Mouse (Mus musculus) C2C12 (cell line): ENCODE data around the gene Gm20388.

Experiments
- CEBPB ChIP-seq: IDR thresholded peaks from one replicate; pipeline ENCODE4 v1.6.1; 2011; ENCODE audit warnings: low read depth, mild to moderate bottlenecking, control low read depth, moderate library complexity
- CTCF ChIP-seq: IDR thresholded peaks from one replicate; pipeline ENCODE4 v1.5.1; 2011; ENCODE audit not compliant: control insufficient read depth, insufficient read depth, insufficient read length
- MAX ChIP-seq: IDR thresholded peaks from one replicate; pipeline ENCODE4 v1.6.1; 2011; ENCODE audit warnings: mild to moderate bottlenecking, control low read depth
- MYOD1 ChIP-seq: IDR thresholded peaks from one replicate; pipeline ENCODE4 v1.6.1; 2011; ENCODE audit warnings: low read depth; ENCODE audit not compliant: control insufficient read depth, insufficient read length
- MYOG ChIP-seq: IDR thresholded peaks from one replicate; pipeline ENCODE4 v1.6.1; 2011; ENCODE audit not compliant: control insufficient read depth, insufficient read length; ENCODE audit errors: extremely low read depth

GRCm38 (mm10) chr8:122880302-122880701, 2969.7 kb downstream of the Gm20388 start:
- TF ChIP-seq MYOD1, result no peak
- no peak for TF ChIP-seq CTCF
- TF ChIP-seq CEBPB, result no peak
- TF ChIP-seq MAX, result no peak
- TF ChIP-seq MYOG, result no peak
